Mouse (Mus musculus): ENCODE measurements at regions not wholly inside any gene's neighbourhood (a gene's known extent, or its start where the extent isn't known, plus 50 kb on each side); places are given as distances from the start of the nearest gene placed in this dataset.

GRCm38 (mm10) chr17:45859441-45859840, 125.8 kb upstream of the 1600014C23Rik start:
- Histone ChIP-seq H3K4me3 (ENCODE audit: low read depth, low read length) (no peak overlapping the region), H3K9me3 (ENCODE audit: control insufficient read depth, low read length) (no peaks in the 10 kb centered on the region), H3K4me2 (no peak overlapping the region), H3K4me1 (ENCODE audit: control insufficient read depth, insufficient read depth, low read length) (no peaks in the 10 kb centered on the region), H3K27me3 (ENCODE audit: control insufficient read depth, insufficient read depth, low read length) (no peaks in the 10 kb centered on the region), H3K36me3 (ENCODE audit: control insufficient read depth, insufficient read depth, low read length) (no peaks in the 10 kb centered on the region), H3K27ac (ENCODE audit: low read depth, low read length) (no peak overlapping the region), H3K9ac (ENCODE audit: low read length) (no peak overlapping the region)
- ATAC-seq (ENCODE audit: low FRiP score) (no peak), DNase-seq (ENCODE audit: low spot score, missing footprints) (no peak)
- 84% methylated on average over 5 of the region's 5 CpGs for WGBS

DNA sequence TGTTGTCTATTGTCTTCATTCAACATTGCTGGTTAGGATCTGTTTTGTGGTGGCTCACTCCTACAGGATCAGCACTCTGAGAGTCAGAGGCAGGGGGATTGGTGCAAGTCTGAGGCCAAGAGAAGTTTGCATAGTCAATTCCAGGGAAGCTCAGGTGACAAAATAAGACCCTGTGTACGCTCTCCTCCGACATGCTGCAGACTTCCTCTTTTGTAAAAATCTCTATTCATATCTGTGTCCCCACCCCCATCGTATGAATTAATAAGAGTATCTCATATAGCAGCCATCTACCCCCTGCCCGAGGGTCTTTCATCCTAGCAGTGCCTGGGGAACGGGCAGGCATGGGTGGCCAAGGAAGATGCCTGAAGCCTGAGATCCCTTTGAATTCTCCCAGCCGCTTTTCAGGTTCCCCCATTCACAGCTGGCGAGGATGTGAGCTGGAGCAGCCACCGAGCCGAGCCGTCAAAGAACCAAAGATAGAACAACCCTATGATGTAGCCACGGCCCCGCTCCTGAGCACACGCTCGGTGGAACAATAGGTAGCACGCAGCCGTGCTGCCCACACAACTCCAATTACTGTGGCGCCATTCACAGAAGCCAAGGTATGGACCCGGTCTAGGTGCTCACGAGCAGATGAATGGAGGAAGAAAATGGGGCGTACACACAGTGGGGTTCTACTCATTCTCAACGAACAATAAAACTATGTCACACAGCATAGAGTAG, 120.4 kb upstream of the 1600014C23Rik start:
- peaks cover 3% of the 10 kb centered on the region; the same call in 1 of the 2 replicates for H3K4me1 ChIP-seq (ENCODE audit: control insufficient read depth, insufficient read depth, low read length)
- DNase-seq (ENCODE audit: low spot score, missing footprints) (no peak), ATAC-seq (ENCODE audit: low FRiP score) (no peak)
- H3K9ac ChIP-seq (ENCODE audit: low read length): no peak overlapping the region
- H3K27me3 ChIP-seq (ENCODE audit: control insufficient read depth, insufficient read depth, low read length): no peaks in the 10 kb centered on the region
- H3K36me3 ChIP-seq (ENCODE audit: control insufficient read depth, insufficient read depth, low read length): no peaks in the 10 kb centered on the region
- WGBS: 82% methylated on average over 21 of the region's 21 CpGs
- no peaks in the 10 kb centered on the region for H3K9me3 ChIP-seq (ENCODE audit: control insufficient read depth, low read length)
- no peak overlapping the region for H3K27ac ChIP-seq (ENCODE audit: low read depth, low read length)
- no peak overlapping the region for H3K4me2 ChIP-seq
- H3K4me3 ChIP-seq (ENCODE audit: low read depth, low read length): no peak overlapping the region

- no peaks in the 10 kb centered on the region for H3K9me3 ChIP-seq (ENCODE audit: control insufficient read depth, low read length)
- no peaks in the 10 kb centered on the region for H3K36me3 ChIP-seq (ENCODE audit: control insufficient read depth, insufficient read depth, low read length)
- no peak for ATAC-seq (ENCODE audit: low FRiP score)
- H3K27me3 ChIP-seq (ENCODE audit: control insufficient read depth, insufficient read depth, low read length): no peaks in the 10 kb centered on the region
- DNase-seq (ENCODE audit: low spot score, missing footprints): peak; percentile 81
- H3K4me2 ChIP-seq: no peak overlapping the region
- no peak overlapping the region for H3K9ac ChIP-seq (ENCODE audit: low read length)
- no peak overlapping the region for H3K4me3 ChIP-seq (ENCODE audit: low read depth, low read length)
- H3K4me1 ChIP-seq (ENCODE audit: control insufficient read depth, insufficient read depth, low read length): peaks cover 3% of the 10 kb centered on the region; the same call in 1 of the 2 replicates
- H3K27ac ChIP-seq (ENCODE audit: low read depth, low read length): no peak overlapping the region
- WGBS: 56% methylated on average over 5 of the region's 5 CpGs
Observed at GRCm38 (mm10) chr17:45852402-45852801, 118.8 kb upstream of the 1600014C23Rik start.

GRCm38 (mm10) chr17:45851723-45852396, 118.2 kb upstream of the 1600014C23Rik start:
- Histone ChIP-seq H3K36me3 (ENCODE audit: control insufficient read depth, insufficient read depth, low read length) (no peaks in the 10 kb centered on the region), H3K27ac (ENCODE audit: low read depth, low read length) (no peak overlapping the region), H3K9me3 (ENCODE audit: control insufficient read depth, low read length) (no peaks in the 10 kb centered on the region), H3K9ac (ENCODE audit: low read length) (no peak overlapping the region), H3K4me3 (ENCODE audit: low read depth, low read length) (no peak overlapping the region), H3K4me1 (ENCODE audit: control insufficient read depth, insufficient read depth, low read length) (peaks cover 3% of the 10 kb centered on the region; the same call in 1 of the 2 replicates), H3K4me2 (no peak overlapping the region), H3K27me3 (ENCODE audit: control insufficient read depth, insufficient read depth, low read length) (no peaks in the 10 kb centered on the region)
- ATAC-seq (ENCODE audit: low FRiP score): no peak
- DNase-seq (ENCODE audit: low spot score, missing footprints): peak; percentile 80
- 47% methylated on average over 8 of the region's 8 CpGs for WGBS

DNA sequence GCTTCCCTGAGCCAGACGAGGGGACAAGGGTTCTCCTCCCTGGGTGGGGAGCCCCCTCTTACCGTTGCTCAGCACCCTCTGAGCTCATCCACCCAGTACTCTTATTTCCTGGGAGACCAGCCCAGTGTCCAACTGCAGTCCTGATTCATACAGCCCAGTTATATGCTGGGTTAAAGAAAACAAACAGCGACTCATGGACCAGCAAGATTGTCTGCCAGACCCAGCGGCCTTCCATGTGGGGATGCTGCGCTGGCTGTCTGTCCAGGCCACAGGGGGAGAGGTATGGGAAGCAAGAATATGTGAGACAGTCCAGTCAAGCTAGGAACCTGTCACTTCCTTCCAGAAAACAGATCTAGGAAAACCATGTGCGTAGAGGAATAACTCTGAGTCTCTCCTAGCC, 117.3 kb upstream of the 1600014C23Rik start:
- WGBS: 85% methylated on average over 6 of the region's 6 CpGs
- Histone ChIP-seq H3K27ac (ENCODE audit: low read depth, low read length) (no peak overlapping the region), H3K27me3 (ENCODE audit: control insufficient read depth, insufficient read depth, low read length) (no peaks in the 10 kb centered on the region), H3K36me3 (ENCODE audit: control insufficient read depth, insufficient read depth, low read length) (no peaks in the 10 kb centered on the region), H3K9me3 (ENCODE audit: control insufficient read depth, low read length) (no peaks in the 10 kb centered on the region; the same call in 1 of the 2 replicates), H3K4me2 (no peak overlapping the region), H3K9ac (ENCODE audit: low read length) (no peak overlapping the region), H3K4me1 (ENCODE audit: control insufficient read depth, insufficient read depth, low read length) (peaks cover 3% of the 10 kb centered on the region; the same call in 1 of the 2 replicates), H3K4me3 (ENCODE audit: low read depth, low read length) (no peak overlapping the region)
- no peak for DNase-seq (ENCODE audit: low spot score, missing footprints)
- ATAC-seq (ENCODE audit: low FRiP score): no peak

DNA sequence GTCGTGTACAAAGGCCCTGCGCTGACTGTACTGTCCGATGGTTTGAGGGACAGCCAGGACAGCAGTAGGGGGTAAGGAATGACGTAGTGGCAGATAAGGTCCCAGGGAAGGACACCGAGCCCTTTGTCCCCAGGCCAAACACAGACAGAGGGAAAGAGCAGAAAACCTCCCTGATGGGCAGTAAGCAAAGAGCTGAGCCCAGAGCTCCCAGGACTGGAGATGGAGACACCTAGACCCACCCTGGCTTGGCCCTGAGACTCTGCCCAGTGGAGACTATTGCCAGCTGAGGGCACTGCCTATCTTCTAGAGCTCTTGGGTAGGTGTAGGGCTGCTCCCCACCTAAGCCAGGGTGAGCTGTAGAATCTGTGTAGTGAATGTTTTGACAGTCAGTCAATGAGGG, 116.5 kb upstream of the 1600014C23Rik start:
- 70% methylated on average over 5 of the region's 5 CpGs for WGBS
- H3K27me3 ChIP-seq (ENCODE audit: control insufficient read depth, insufficient read depth, low read length): no peaks in the 10 kb centered on the region
- H3K9ac ChIP-seq (ENCODE audit: low read length): no peak overlapping the region
- no peaks in the 10 kb centered on the region; the same call in 1 of the 2 replicates for H3K9me3 ChIP-seq (ENCODE audit: control insufficient read depth, low read length)
- no peak overlapping the region for H3K27ac ChIP-seq (ENCODE audit: low read depth, low read length)
- peaks cover 3% of the 10 kb centered on the region; the same call in 1 of the 2 replicates for H3K4me1 ChIP-seq (ENCODE audit: control insufficient read depth, insufficient read depth, low read length)
- no peak overlapping the region for H3K4me3 ChIP-seq (ENCODE audit: low read depth, low read length)
- H3K36me3 ChIP-seq (ENCODE audit: control insufficient read depth, insufficient read depth, low read length): no peaks in the 10 kb centered on the region
- ATAC-seq (ENCODE audit: low FRiP score): no peak
- no peak overlapping the region for H3K4me2 ChIP-seq
- no peak for DNase-seq (ENCODE audit: low spot score, missing footprints)

DNA sequence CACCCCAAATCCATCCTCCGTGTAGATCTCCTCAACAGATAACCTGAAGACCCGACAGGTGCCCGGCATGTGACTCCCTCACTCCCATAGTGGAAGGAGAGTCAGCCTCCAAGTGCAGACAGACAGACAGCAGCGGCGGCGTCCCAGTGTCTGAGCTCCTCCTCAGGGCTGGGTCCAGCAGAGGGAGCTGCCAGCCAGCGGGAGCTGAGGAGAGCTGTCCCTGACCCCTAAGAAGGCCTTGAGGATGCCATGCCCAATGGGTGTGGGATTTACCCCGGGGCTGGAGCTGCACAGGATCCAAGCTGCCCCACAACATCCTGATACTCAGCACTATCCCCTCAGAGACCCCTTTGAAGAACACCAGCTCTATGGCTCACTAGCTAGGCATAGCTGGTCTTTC, 115.0 kb upstream of the 1600014C23Rik start:
- Histone ChIP-seq H3K36me3 (ENCODE audit: control insufficient read depth, insufficient read depth, low read length) (no peaks in the 10 kb centered on the region), H3K4me1 (ENCODE audit: control insufficient read depth, insufficient read depth, low read length) (peaks cover 3% of the 10 kb centered on the region; the same call in 1 of the 2 replicates), H3K4me3 (ENCODE audit: low read depth, low read length) (no peak overlapping the region), H3K27ac (ENCODE audit: low read depth, low read length) (no peak overlapping the region), H3K9ac (ENCODE audit: low read length) (no peak overlapping the region), H3K9me3 (ENCODE audit: control insufficient read depth, low read length) (no peaks in the 10 kb centered on the region; the same call in 1 of the 2 replicates), H3K27me3 (ENCODE audit: control insufficient read depth, insufficient read depth, low read length) (no peaks in the 10 kb centered on the region), H3K4me2 (no peak overlapping the region)
- DNase-seq (ENCODE audit: low spot score, missing footprints) (peak; percentile 82), ATAC-seq (ENCODE audit: low FRiP score) (no peak)
- WGBS: 32% methylated on average over 8 of the region's 8 CpGs

DNA sequence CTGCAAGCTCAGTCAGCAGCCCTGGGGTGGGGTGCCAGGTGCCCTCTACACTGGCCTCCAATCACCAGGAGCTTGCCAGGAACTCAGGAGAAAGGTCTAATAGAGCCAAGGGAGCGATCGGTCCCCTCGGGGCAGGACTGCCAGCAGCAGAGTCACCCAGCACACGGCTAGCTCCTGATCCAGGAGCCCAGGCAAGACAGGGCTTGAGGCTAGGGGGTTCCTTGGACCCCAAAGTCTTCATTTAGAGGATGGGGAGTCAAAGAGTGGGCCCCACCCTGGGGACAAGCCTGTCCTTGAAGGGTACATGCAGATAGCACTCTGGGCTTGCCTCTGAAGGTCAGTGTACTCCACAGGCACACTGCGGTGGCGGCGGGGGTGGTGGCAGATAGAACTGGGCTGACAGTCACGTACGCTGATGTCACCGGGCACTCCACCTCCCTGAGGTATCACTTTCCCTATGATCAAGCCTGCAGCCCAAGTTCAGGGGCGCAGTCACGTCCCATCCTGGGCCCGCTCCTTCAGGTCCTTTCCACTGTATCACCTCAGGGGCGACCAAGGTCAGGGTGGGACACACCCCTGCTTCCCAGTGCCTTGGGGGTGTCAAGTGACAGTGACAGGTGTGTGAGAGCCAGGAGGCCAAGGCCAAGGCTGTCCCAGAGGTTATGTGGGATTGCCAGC, 114.2 kb upstream of the 1600014C23Rik start:
- H3K36me3 ChIP-seq (ENCODE audit: control insufficient read depth, insufficient read depth, low read length): no peaks in the 10 kb centered on the region
- no peak overlapping the region for H3K4me2 ChIP-seq
- no peak overlapping the region for H3K4me3 ChIP-seq (ENCODE audit: low read depth, low read length)
- no peaks in the 10 kb centered on the region for H3K27me3 ChIP-seq (ENCODE audit: control insufficient read depth, insufficient read depth, low read length)
- H3K27ac ChIP-seq (ENCODE audit: low read depth, low read length): no peak overlapping the region
- H3K9ac ChIP-seq (ENCODE audit: low read length): no peak overlapping the region
- DNase-seq (ENCODE audit: low spot score, missing footprints) (no peak), ATAC-seq (ENCODE audit: low FRiP score) (0 out of 2 replicates have a peak, but pooled peaks have one; percentile 11)
- peaks cover 3% of the 10 kb centered on the region; the same call in 1 of the 2 replicates for H3K4me1 ChIP-seq (ENCODE audit: control insufficient read depth, insufficient read depth, low read length)
- no peaks in the 10 kb centered on the region; the same call in 1 of the 2 replicates for H3K9me3 ChIP-seq (ENCODE audit: control insufficient read depth, low read length)
- 89% methylated on average over 14 of the region's 14 CpGs for WGBS

- Histone ChIP-seq H3K4me2 (no peak overlapping the region), H3K36me3 (ENCODE audit: control insufficient read depth, insufficient read depth, low read length) (no peaks in the 10 kb centered on the region), H3K9me3 (ENCODE audit: control insufficient read depth, low read length) (no peaks in the 10 kb centered on the region; the same call in 1 of the 2 replicates), H3K4me1 (ENCODE audit: control insufficient read depth, insufficient read depth, low read length) (no peaks in the 10 kb centered on the region), H3K27me3 (ENCODE audit: control insufficient read depth, insufficient read depth, low read length) (no peaks in the 10 kb centered on the region), H3K9ac (ENCODE audit: low read length) (no peak overlapping the region), H3K4me3 (ENCODE audit: low read depth, low read length) (no peak overlapping the region), H3K27ac (ENCODE audit: low read depth, low read length) (no peak overlapping the region)
- 84% methylated on average over 5 of the region's 5 CpGs for WGBS
- ATAC-seq (ENCODE audit: low FRiP score) (no peak), DNase-seq (ENCODE audit: low spot score, missing footprints) (no peak)
Observed at GRCm38 (mm10) chr17:45845832-45846231, 112.2 kb upstream of the 1600014C23Rik start.
